Mouse (Mus musculus) lung, postnatal 4 days (tissue): ENCODE measurements around the gene Wdr34.

Experiments used
- DNase-seq, 2 experiments: peaks; one replicate each; pipeline ENCODE4 v3.0.0; 2021

Gene Wdr34

GRCm38 (mm10) chr2:30026997-30027396 is 21.7 kb downstream of the Wdr34 start:
- no peak for DNase-seq

GRCm38 (mm10) chr2:30025454-30025853 is 23.2 kb downstream of the Wdr34 start:
- DNase-seq, result no peak

GRCm38 (mm10) chr2:30014326-30014966 is 34.2 kb downstream of the Wdr34 start:
- peak; percentile 49 to 74 for DNase-seq

- peak; percentile 21 to 70 for DNase-seq
These were observed 37.8 kb downstream of the Wdr34 start for GRCm38 (mm10) chr2:30010840-30011281.

GRCm38 (mm10) chr2:30009101-30009500 is 39.6 kb downstream of the Wdr34 start:
- no peak for DNase-seq

GRCm38 (mm10) chr2:29991962-29992361 is 56.7 kb downstream of the Wdr34 start:
- DNase-seq, result no peak
